Mouse (Mus musculus): Measurements from ENCODE around the gene Tha1. TPM values are rescaled to one million over a fixed set of nuclear protein-coding genes. Genes with fewer than 3 reads are reported as not detected.

The Tha1 gene
- polyA plus RNA-seq, 1 experiment from 2014 or later, result 5.4 TPM

- Histone ChIP-seq H3K36me3 (no peaks in the 10 kb centered on the region), H3K4me1 (peaks cover 62% of the 10 kb centered on the region), H3K4me3 (no peak overlapping the region), H3K9ac (no peak overlapping the region), H3K9me3 (no peaks in the 10 kb centered on the region), H3K27me3 (no peaks in the 10 kb centered on the region), H3K4me2 (no peak overlapping the region), H3K27ac (peak overlapping the region; percentile 83)
- 41% methylated on average over 2 of the region's 2 CpGs for WGBS
- no peak for ATAC-seq (ENCODE audit: borderline replicate concordance, extremely low read depth, low FRiP score, low TSS enrichment)
Measured at GRCm38 (mm10) chr11:117829671-117830215, 43.5 kb downstream of the Tha1 start.

GRCm38 (mm10) chr11:117828888-117829604 lies 44.2 kb downstream of the Tha1 start:
- peak overlapping the region; percentile 83 for H3K27ac ChIP-seq
- H3K36me3 ChIP-seq, result no peaks in the 10 kb centered on the region
- ATAC-seq (ENCODE audit: borderline replicate concordance, extremely low read depth, low FRiP score, low TSS enrichment), result no peak
- WGBS, result 32% methylated on average over 9 of the region's 9 CpGs
- no peak overlapping the region for H3K4me2 ChIP-seq
- H3K9me3 ChIP-seq, result no peaks in the 10 kb centered on the region
- H3K9ac ChIP-seq, result no peak overlapping the region
- H3K4me1 ChIP-seq, result peaks cover 68% of the 10 kb centered on the region
- no peaks in the 10 kb centered on the region for H3K27me3 ChIP-seq
- no peak overlapping the region for H3K4me3 ChIP-seq

- Histone ChIP-seq H3K27ac (peak overlapping the region; percentile 83), H3K4me2 (no peak overlapping the region), H3K27me3 (no peaks in the 10 kb centered on the region), H3K4me1 (peaks cover 75% of the 10 kb centered on the region), H3K9me3 (no peaks in the 10 kb centered on the region), H3K4me3 (no peak overlapping the region), H3K9ac (no peak overlapping the region), H3K36me3 (0 out of 2 replicates have a peak, but pooled peaks cover 2% of the 10 kb centered on the region)
- WGBS, result 44% methylated on average over 18 of the region's 18 CpGs
- ATAC-seq (ENCODE audit: borderline replicate concordance, extremely low read depth, low FRiP score, low TSS enrichment), result no peak
Measured at GRCm38 (mm10) chr11:117828149-117828887, 45.0 kb downstream of the Tha1 start.

GRCm38 (mm10) chr11:117827386-117827785 lies 45.9 kb downstream of the Tha1 start:
- Histone ChIP-seq H3K4me3 (no peak overlapping the region), H3K27ac (0 out of 2 replicates have a peak overlapping the region, but pooled peaks have one; percentile 93), H3K9me3 (no peaks in the 10 kb centered on the region), H3K4me2 (no peak overlapping the region), H3K9ac (no peak overlapping the region), H3K36me3 (peaks cover 9% of the 10 kb centered on the region; the same call in 1 of the 2 replicates), H3K4me1 (peaks cover 83% of the 10 kb centered on the region), H3K27me3 (no peaks in the 10 kb centered on the region)
- WGBS, result 37% methylated on average over 3 of the region's 3 CpGs
- no peak for ATAC-seq (ENCODE audit: borderline replicate concordance, extremely low read depth, low FRiP score, low TSS enrichment)

DNA sequence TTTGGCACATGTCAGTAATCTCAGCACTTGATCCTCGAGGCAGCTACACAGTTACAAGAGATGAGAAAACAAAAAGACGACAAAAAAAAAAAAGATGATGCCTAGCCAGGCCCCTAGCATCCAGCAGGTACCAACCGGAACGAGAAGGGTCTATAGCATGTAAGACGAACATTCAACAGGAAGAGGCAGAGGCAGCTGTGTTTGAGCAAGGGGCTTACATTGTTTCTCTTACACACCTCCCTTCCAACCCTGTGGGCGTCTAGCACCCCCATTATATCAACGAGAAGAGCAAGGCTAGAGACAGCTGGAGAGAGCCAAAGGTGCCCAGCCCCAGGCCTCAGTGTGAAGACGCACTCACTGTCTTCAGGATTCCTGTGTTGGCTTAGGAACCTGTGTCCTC lies 46.4 kb downstream of the Tha1 start:
- H3K4me3 ChIP-seq, result no peak overlapping the region
- peak overlapping the region; percentile 90 for H3K4me2 ChIP-seq
- H3K4me1 ChIP-seq, result peaks cover 82% of the 10 kb centered on the region
- 35% methylated on average over 8 of the region's 8 CpGs for WGBS
- peaks cover 13% of the 10 kb centered on the region; the same call in 1 of the 2 replicates for H3K36me3 ChIP-seq
- no peaks in the 10 kb centered on the region for H3K27me3 ChIP-seq
- no peak for ATAC-seq (ENCODE audit: borderline replicate concordance, extremely low read depth, low FRiP score, low TSS enrichment)
- no peak overlapping the region for H3K9ac ChIP-seq
- H3K9me3 ChIP-seq, result no peaks in the 10 kb centered on the region
- 0 out of 2 replicates have a peak overlapping the region, but pooled peaks have one; percentile 93 for H3K27ac ChIP-seq

- H3K9me3 ChIP-seq, result no peaks in the 10 kb centered on the region
- peak overlapping the region; percentile 73 for H3K9ac ChIP-seq
- 0 out of 2 replicates have a peak, but pooled peaks have one; percentile 2 for ATAC-seq (ENCODE audit: borderline replicate concordance, extremely low read depth, low FRiP score, low TSS enrichment)
- peaks cover 86% of the 10 kb centered on the region for H3K4me1 ChIP-seq
- H3K27ac ChIP-seq, result peak overlapping the region; percentile 93
- H3K36me3 ChIP-seq, result peaks cover 20% of the 10 kb centered on the region
- no peaks in the 10 kb centered on the region for H3K27me3 ChIP-seq
- peak overlapping the region; percentile 65 for H3K4me3 ChIP-seq
- peak overlapping the region; percentile 90 for H3K4me2 ChIP-seq
- 4% methylated on average over 5 of the region's 5 CpGs for WGBS
Measured at GRCm38 (mm10) chr11:117826164-117826563, 47.1 kb downstream of the Tha1 start.

GRCm38 (mm10) chr11:117825333-117826101 lies 47.8 kb downstream of the Tha1 start, which contains the start of the genes Afmid and Tk1:
Gene Afmid (plus strand): TSS chr11:117825924.
Gene Tk1 (minus strand): TSS chr11:117826092.
- H3K27ac ChIP-seq, result peak within 1 kb of the TSS; percentile 93
- WGBS, result under 1% methylated on average over 34 of the region's 34 CpGs
- peak within 1 kb of the TSS; percentile 65 for H3K4me3 ChIP-seq
- peaks cover 26% of the 10 kb centered on the region for H3K36me3 ChIP-seq
- peaks cover 81% of the 10 kb centered on the region for H3K4me1 ChIP-seq
- peak within 1 kb of the TSS; percentile 90 for H3K4me2 ChIP-seq
- peak; percentile 41; the same call in 1 of the 2 replicates for ATAC-seq (ENCODE audit: borderline replicate concordance, extremely low read depth, low FRiP score, low TSS enrichment)
- H3K27me3 ChIP-seq, result no peaks in the 10 kb centered on the region
- H3K9me3 ChIP-seq, result no peaks in the 10 kb centered on the region
- H3K9ac ChIP-seq, result peak within 1 kb of the TSS; percentile 73

- Histone ChIP-seq H3K9ac (peak overlapping the region; percentile 73), H3K9me3 (no peaks in the 10 kb centered on the region), H3K4me1 (peaks cover 69% of the 10 kb centered on the region), H3K27ac (peak overlapping the region; percentile 93), H3K4me2 (peak overlapping the region; percentile 90), H3K36me3 (peaks cover 38% of the 10 kb centered on the region), H3K27me3 (no peaks in the 10 kb centered on the region), H3K4me3 (peak overlapping the region; percentile 65)
- ATAC-seq (ENCODE audit: borderline replicate concordance, extremely low read depth, low FRiP score, low TSS enrichment), result peak; percentile 66
- WGBS, result 7% methylated on average over 23 of the region's 23 CpGs
Measured at GRCm38 (mm10) chr11:117824060-117824969, 49.0 kb downstream of the Tha1 start.

GRCm38 (mm10) chr11:117823411-117823810 lies 49.9 kb downstream of the Tha1 start:
- H3K27ac ChIP-seq, result peak overlapping the region; percentile 53; the same call in 1 of the 2 replicates
- peaks cover 44% of the 10 kb centered on the region for H3K36me3 ChIP-seq
- H3K9me3 ChIP-seq, result no peaks in the 10 kb centered on the region
- H3K4me3 ChIP-seq, result no peak overlapping the region
- no peaks in the 10 kb centered on the region for H3K27me3 ChIP-seq
- H3K4me2 ChIP-seq, result peak overlapping the region; percentile 90
- peaks cover 60% of the 10 kb centered on the region for H3K4me1 ChIP-seq
- no peak for ATAC-seq (ENCODE audit: borderline replicate concordance, extremely low read depth, low FRiP score, low TSS enrichment)
- H3K9ac ChIP-seq, result no peak overlapping the region
- WGBS, result 85% methylated on average over 6 of the region's 6 CpGs

- Histone ChIP-seq H3K9me3 (no peaks in the 10 kb centered on the region), H3K36me3 (peaks cover 46% of the 10 kb centered on the region), H3K9ac (no peak overlapping the region), H3K27me3 (no peaks in the 10 kb centered on the region), H3K27ac (peak overlapping the region; percentile 53; the same call in 1 of the 2 replicates), H3K4me1 (peaks cover 53% of the 10 kb centered on the region), H3K4me2 (peak overlapping the region; percentile 23; the same call in 1 of the 2 replicates), H3K4me3 (no peak overlapping the region)
- ATAC-seq (ENCODE audit: borderline replicate concordance, extremely low read depth, low FRiP score, low TSS enrichment), result no peak
- WGBS, result 44% methylated on average over 7 of the region's 7 CpGs
Measured at GRCm38 (mm10) chr11:117822728-117823241, 50.5 kb downstream of the Tha1 start.

Measured in lung, embryonic 15.5 days (tissue).